Mouse (Mus musculus): ENCODE measurements at regions not wholly inside any gene's neighbourhood (a gene's known extent, or its start where the extent isn't known, plus 50 kb on each side); places are given as distances from the start of the nearest gene placed in this dataset.

GRCm38 (mm10) chr6:71030541-71030940 is 74.2 kb downstream of the Foxi3 start:
- WGBS = 70% methylated on average over 5 of the region's 5 CpGs
- intact Hi-C loops (cut with DNase I) = loop anchor here (2.0 kb wide), 1 partner anchor 94 kb away; no protein-coding TSS in a partner anchor

GRCm38 (mm10) chr6:71044241-71044640 is 87.9 kb downstream of the Foxi3 start:
- intact Hi-C loops (cut with DNase I) = no loop called here
- WGBS = 91% methylated on average over 3 of the region's 3 CpGs
- Histone ChIP-seq H3K27ac (no peak overlapping the region), H3K9ac (ENCODE audit: low read depth, low read length) (no peak overlapping the region), H3K79me2 (replicated peaks; ENCODE audit: control insufficient read depth, insufficient read depth, low read length) (no peaks in the 10 kb centered on the region), H3K27me3 (ENCODE audit: control insufficient read depth, insufficient read depth, low read length) (no peaks in the 10 kb centered on the region; the same call in 1 of the 2 replicates), H3K4me1 (ENCODE audit: control insufficient read depth, insufficient read depth, low read length) (peaks cover 2% of the 10 kb centered on the region; the same call in 1 of the 2 replicates), H3K36me3 (ENCODE audit: control insufficient read depth, insufficient read depth, low read length) (no peaks in the 10 kb centered on the region), H3K4me3 (no peak overlapping the region)
- TF ChIP-seq CTCF (IDR thresholded peaks at IDR 0.05) (no peak), EP300 (IDR thresholded peaks at IDR 0.05; ENCODE audit: insufficient read depth, low read depth, low read length) (no peak), POLR2A (IDR thresholded peaks at IDR 0.05; ENCODE audit: insufficient read depth, low read depth, low read length) (no peak)
- DNase-seq = no peak

More at GRCm38 (mm10) chr6:71030541-71030940, 74.2 kb downstream of the Foxi3 start:
- DNase-seq = no peak
- H3K9ac ChIP-seq (ENCODE audit: low read depth, low read length) = no peak overlapping the region
- no peak for TF ChIP-seq EP300 (IDR thresholded peaks at IDR 0.05; ENCODE audit: insufficient read depth, low read depth, low read length)
- TF ChIP-seq CTCF (IDR thresholded peaks at IDR 0.05) = peak; percentile 70
- H3K36me3 ChIP-seq (ENCODE audit: control insufficient read depth, insufficient read depth, low read length) = no peaks in the 10 kb centered on the region
- H3K4me3 ChIP-seq = no peak overlapping the region
- H3K27me3 ChIP-seq (ENCODE audit: control insufficient read depth, insufficient read depth, low read length) = 0 out of 2 replicates have a peak, but pooled peaks cover 2% of the 10 kb centered on the region
- no peaks in the 10 kb centered on the region for H3K79me2 ChIP-seq (replicated peaks; ENCODE audit: control insufficient read depth, insufficient read depth, low read length)
- H3K27ac ChIP-seq = no peak overlapping the region
- no peaks in the 10 kb centered on the region for H3K4me1 ChIP-seq (ENCODE audit: control insufficient read depth, insufficient read depth, low read length)

- Histone ChIP-seq H3K9ac (ENCODE audit: low read depth, low read length) (no peak overlapping the region), H3K27me3 (ENCODE audit: control insufficient read depth, insufficient read depth, low read length) (no peaks in the 10 kb centered on the region; the same call in 1 of the 2 replicates), H3K4me1 (ENCODE audit: control insufficient read depth, insufficient read depth, low read length) (peaks cover 2% of the 10 kb centered on the region; the same call in 1 of the 2 replicates), H3K79me2 (replicated peaks; ENCODE audit: control insufficient read depth, insufficient read depth, low read length) (no peaks in the 10 kb centered on the region), H3K4me3 (no peak overlapping the region), H3K36me3 (ENCODE audit: control insufficient read depth, insufficient read depth, low read length) (no peaks in the 10 kb centered on the region), H3K27ac (no peak overlapping the region)
- TF ChIP-seq EP300 (IDR thresholded peaks at IDR 0.05; ENCODE audit: insufficient read depth, low read depth, low read length) (no peak), CTCF (IDR thresholded peaks at IDR 0.05) (no peak), POLR2A (IDR thresholded peaks at IDR 0.05; ENCODE audit: insufficient read depth, low read depth, low read length) (no peak)
- intact Hi-C loops (cut with DNase I) = no loop called here
- 85% methylated on average over 4 of the region's 4 CpGs for WGBS
- no peak for DNase-seq
Measured at GRCm38 (mm10) chr6:71045261-71045660, 88.9 kb downstream of the Foxi3 start.

GRCm38 (mm10) chr6:71048199-71049094 is 92.1 kb downstream of the Foxi3 start:
- 0 out of 2 replicates have a peak overlapping the region, but pooled peaks have one; percentile 39 for H3K9ac ChIP-seq (ENCODE audit: low read depth, low read length)
- peaks cover 2% of the 10 kb centered on the region; the same call in 1 of the 2 replicates for H3K4me1 ChIP-seq (ENCODE audit: control insufficient read depth, insufficient read depth, low read length)
- 2% methylated on average over 38 of the region's 38 CpGs for WGBS
- no peak overlapping the region for H3K27ac ChIP-seq
- peak; percentile 20 to 39 for DNase-seq
- no peaks in the 10 kb centered on the region for H3K79me2 ChIP-seq (replicated peaks; ENCODE audit: control insufficient read depth, insufficient read depth, low read length)
- no peak for TF ChIP-seq POLR2A (IDR thresholded peaks at IDR 0.05; ENCODE audit: insufficient read depth, low read depth, low read length)
- no peak for TF ChIP-seq EP300 (IDR thresholded peaks at IDR 0.05; ENCODE audit: insufficient read depth, low read depth, low read length)
- no peak for TF ChIP-seq CTCF (IDR thresholded peaks at IDR 0.05)
- no peaks in the 10 kb centered on the region for H3K36me3 ChIP-seq (ENCODE audit: control insufficient read depth, insufficient read depth, low read length)
- peak overlapping the region; percentile 29 for H3K4me3 ChIP-seq
- intact Hi-C loops (cut with DNase I) = no loop called here
- no peaks in the 10 kb centered on the region; the same call in 1 of the 2 replicates for H3K27me3 ChIP-seq (ENCODE audit: control insufficient read depth, insufficient read depth, low read length)

- Histone ChIP-seq H3K27ac (no peak overlapping the region), H3K36me3 (ENCODE audit: control insufficient read depth, insufficient read depth, low read length) (no peaks in the 10 kb centered on the region), H3K4me3 (no peak overlapping the region), H3K79me2 (replicated peaks; ENCODE audit: control insufficient read depth, insufficient read depth, low read length) (no peaks in the 10 kb centered on the region), H3K9ac (ENCODE audit: low read depth, low read length) (no peak overlapping the region), H3K4me1 (ENCODE audit: control insufficient read depth, insufficient read depth, low read length) (peaks cover 2% of the 10 kb centered on the region; the same call in 1 of the 2 replicates), H3K27me3 (ENCODE audit: control insufficient read depth, insufficient read depth, low read length) (no peaks in the 10 kb centered on the region; the same call in 1 of the 2 replicates)
- DNase-seq = no peak
- WGBS = 45% methylated on average over 5 of the region's 5 CpGs
- TF ChIP-seq CTCF (IDR thresholded peaks at IDR 0.05) = no peak
- no peak for TF ChIP-seq POLR2A (IDR thresholded peaks at IDR 0.05; ENCODE audit: insufficient read depth, low read depth, low read length)
- TF ChIP-seq EP300 (IDR thresholded peaks at IDR 0.05; ENCODE audit: insufficient read depth, low read depth, low read length) = no peak
- intact Hi-C loops (cut with DNase I) = no loop called here
Measured at GRCm38 (mm10) chr6:71050248-71050647, 93.9 kb downstream of the Foxi3 start.

GRCm38 (mm10) chr6:71050754-71051213 is 93.5 kb downstream of the Thnsl2 start:
- Histone ChIP-seq H3K4me3 (no peak overlapping the region), H3K9ac (ENCODE audit: low read depth, low read length) (no peak overlapping the region), H3K79me2 (replicated peaks; ENCODE audit: control insufficient read depth, insufficient read depth, low read length) (no peaks in the 10 kb centered on the region), H3K27ac (no peak overlapping the region), H3K27me3 (ENCODE audit: control insufficient read depth, insufficient read depth, low read length) (no peaks in the 10 kb centered on the region; the same call in 1 of the 2 replicates), H3K4me1 (ENCODE audit: control insufficient read depth, insufficient read depth, low read length) (peaks cover 2% of the 10 kb centered on the region; the same call in 1 of the 2 replicates), H3K36me3 (ENCODE audit: control insufficient read depth, insufficient read depth, low read length) (no peaks in the 10 kb centered on the region)
- intact Hi-C loops (cut with DNase I) = no loop called here
- no peak for DNase-seq
- TF ChIP-seq EP300 (IDR thresholded peaks at IDR 0.05; ENCODE audit: insufficient read depth, low read depth, low read length) (no peak), CTCF (IDR thresholded peaks at IDR 0.05) (no peak), POLR2A (IDR thresholded peaks at IDR 0.05; ENCODE audit: insufficient read depth, low read depth, low read length) (no peak)
- WGBS = 34% methylated on average over 14 of the region's 14 CpGs
